13 mouse cellular contexts compared by ENCODE assay signal in the genomic region with DNA sequence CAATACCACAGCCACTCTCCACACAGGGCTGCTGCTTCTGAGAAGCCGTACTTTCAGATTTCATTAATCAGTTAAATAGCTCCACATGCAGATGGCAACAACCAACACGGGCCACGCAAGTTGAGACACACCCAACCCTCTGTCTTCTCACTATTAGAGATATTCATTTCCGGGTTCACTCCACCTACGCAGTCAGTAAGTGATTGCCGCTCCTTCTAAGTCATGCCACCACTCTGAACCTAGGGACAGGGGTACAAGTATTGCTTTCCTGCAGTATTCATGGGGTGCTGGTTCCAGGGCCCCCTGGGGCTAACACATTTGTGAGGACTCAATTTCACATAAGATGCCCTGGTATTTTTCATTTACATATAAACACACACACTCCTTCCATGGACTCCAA.
"Had no signal": no experiment of that assay in that cellular context is flagged by ENCODE, and none has a peak within 500 bp of the region (broad histone marks: within the 10 kb centered on the region; RNA-seq: fewer than 3 reads in every experiment).

No protein-coding gene starts in this region.

- H3K4me2 ChIP-seq: kidney, embryonic 15.5 days; limb, embryonic 12.5 days; liver, embryonic 13.5 days; lung, embryonic 15.5 days; midbrain, embryonic 13.5 days had no signal

- H3K4me3 ChIP-seq: kidney, embryonic 15.5 days; limb, embryonic 12.5 days; liver, embryonic 13.5 days; lung, embryonic 15.5 days; midbrain, embryonic 13.5 days had no signal

- H3K9me3 ChIP-seq: kidney, embryonic 15.5 days; limb, embryonic 12.5 days; liver, embryonic 13.5 days; lung, embryonic 15.5 days; midbrain, embryonic 13.5 days had no signal

- ATAC-seq: liver, postnatal 0 days; midbrain, embryonic 13.5 days had no signal

- H3K27ac ChIP-seq: kidney, embryonic 15.5 days; limb, embryonic 12.5 days; liver, embryonic 13.5 days; lung, embryonic 15.5 days; macrophage; midbrain, embryonic 13.5 days had no signal

- H3K9ac ChIP-seq: kidney, embryonic 15.5 days; limb, embryonic 12.5 days; liver, embryonic 13.5 days; liver, postnatal 0 days; lung, embryonic 15.5 days; midbrain, embryonic 13.5 days had no signal

- H3K4me1 ChIP-seq: midbrain, embryonic 13.5 days had no signal

- H3K27me3 ChIP-seq: kidney, embryonic 15.5 days; limb, embryonic 12.5 days; liver, embryonic 13.5 days; midbrain, embryonic 13.5 days had no signal

- H3K36me3 ChIP-seq: kidney, embryonic 15.5 days; limb, embryonic 12.5 days; liver, embryonic 13.5 days; lung, embryonic 15.5 days; midbrain, embryonic 13.5 days had no signal

- DNase-seq: kidney, postnatal 14 days; liver; liver, embryonic 13.5 days; liver, postnatal 0 days; lung, postnatal 14 days; right cerebral cortex, adult 18-20 months; right cerebral cortex, postnatal 25 days; thymus, postnatal 4 days had no signal
